Mouse (Mus musculus) forebrain, embryonic 15.5 days (tissue): Measurements from ENCODE around the gene Nasp. TPM values are rescaled to one million over a fixed set of nuclear protein-coding genes. Genes with fewer than 3 reads are reported as not detected.
"Not testable (repeated sequence)": the region's sequence is repeated elsewhere in the genome, so short reads cannot be mapped to it uniquely, and the experiment has no call there.

Source experiments
- ATAC-seq: fragments of 200-750 bp; cut with Nextera tagmentation; replicated peaks from 2 replicates; pipeline ENCODE4 v1.8.0; 2017; ENCODE audit warnings: mild to moderate bottlenecking, moderate TSS enrichment, moderate library complexity
- H3K27ac ChIP-seq: fragments of 300-500 bp; sonication (generic); replicated peaks from 2 replicates; pipeline ENCODE4 v1.5.1; 2015; ENCODE audit warnings: mild to moderate bottlenecking, inconsistent platforms
- H3K27me3 ChIP-seq: fragments of 300-500 bp; sonication (generic); 2 replicates; pipeline ENCODE4 v1.6.1; 2015; ENCODE audit warnings: inconsistent platforms
- H3K36me3 ChIP-seq: fragments of 300-500 bp; sonication (generic); 2 replicates; pipeline ENCODE4 v1.6.1; 2015; ENCODE audit warnings: mild to moderate bottlenecking, inconsistent platforms
- H3K4me1 ChIP-seq: fragments of 300-500 bp; sonication (generic); 2 replicates; pipeline ENCODE4 v1.6.1; 2015; ENCODE audit warnings: inconsistent platforms
- H3K4me2 ChIP-seq: fragments of 300-500 bp; sonication (generic); replicated peaks from 2 replicates; pipeline ENCODE4 v1.6.1; 2015; ENCODE audit warnings: mild to moderate bottlenecking, inconsistent platforms
- H3K4me3 ChIP-seq: fragments of 300-500 bp; sonication (generic); 2 replicates; pipeline ENCODE4 v1.5.1; 2015; ENCODE audit warnings: mild to moderate bottlenecking, inconsistent platforms
- H3K9ac ChIP-seq: fragments of 300-500 bp; sonication (generic); replicated peaks from 2 replicates; pipeline ENCODE4 v1.6.1; 2015; ENCODE audit warnings: mild to moderate bottlenecking, inconsistent platforms
- H3K9me3 ChIP-seq: fragments of 300-500 bp; sonication (generic); 2 replicates; pipeline ENCODE4 v1.6.1; 2016; ENCODE audit warnings: inconsistent platforms
- WGBS: fragments of 180-500 bp; shearing (Covaris S2); methylation state at CpG from one replicate; pipeline ENCODE4 v1.1.7; 2015; ENCODE audit warnings: mixed read lengths; 5-methylcytosine and 5-hydroxymethylcytosine counted together
- polyA plus RNA-seq: library from polyadenylated mRNA; unstranded; fragments of >200 nt; fragmentation: Nextera tagmentation; extraction: Ambion mirVana; gene quantifications from 2 replicates; pipeline ENCODE4 v1.2.1, GENCODE M21; 2015

The Nasp gene
- 131 and 133 TPM in 2 replicates for polyA plus RNA-seq

GRCm38 (mm10) chr4:116627722-116628662, at the start of gene Nasp:
Gene Nasp, minus strand, starts transcription at chr4:116627941.
- WGBS, result 6% methylated on average over 23 of the region's 23 CpGs
- Histone ChIP-seq H3K4me1 (peaks cover 25% of the 10 kb centered on the region), H3K27ac (peak within 1 kb of the TSS; percentile 96), H3K4me2 (peak within 1 kb of the TSS; percentile 49), H3K27me3 (no peaks in the 10 kb centered on the region), H3K9ac (peak within 1 kb of the TSS; percentile 86), H3K9me3 (no peaks in the 10 kb centered on the region), H3K36me3 (peaks cover 2% of the 10 kb centered on the region; the same call in 1 of the 2 replicates), H3K4me3 (peak within 1 kb of the TSS; percentile 97)
- peak; percentile 90 for ATAC-seq

GRCm38 (mm10) chr4:116676027-116676426, 48.3 kb upstream of the Nasp start:
- H3K9ac ChIP-seq, result no peak overlapping the region

GRCm38 (mm10) chr4:116674761-116675160, 47.0 kb upstream of the Nasp start:
- H3K27ac ChIP-seq, ATAC-seq, H3K36me3 ChIP-seq, H3K4me2 ChIP-seq, H3K9me3 ChIP-seq, H3K4me3 ChIP-seq, H3K9ac ChIP-seq, H3K4me1 ChIP-seq, H3K27me3 ChIP-seq: not testable (repeated sequence)
- 90% methylated on average over 6 of the region's 6 CpGs for WGBS

More at GRCm38 (mm10) chr4:116676027-116676426, 48.3 kb upstream of the Nasp start:
- H3K4me1 ChIP-seq, result no peaks in the 10 kb centered on the region
- H3K9me3 ChIP-seq, result no peaks in the 10 kb centered on the region
- no peak overlapping the region for H3K27ac ChIP-seq
- WGBS, result 85% methylated on average over 3 of the region's 3 CpGs
- ATAC-seq, result no peak
- H3K27me3 ChIP-seq, result no peaks in the 10 kb centered on the region
- H3K36me3 ChIP-seq, result no peaks in the 10 kb centered on the region
- no peak overlapping the region for H3K4me3 ChIP-seq
- no peak overlapping the region for H3K4me2 ChIP-seq

- Histone ChIP-seq H3K4me2 (no peak overlapping the region), H3K36me3 (no peaks in the 10 kb centered on the region), H3K9me3 (no peaks in the 10 kb centered on the region), H3K9ac (no peak overlapping the region), H3K27me3 (no peaks in the 10 kb centered on the region), H3K27ac (no peak overlapping the region), H3K4me1 (no peaks in the 10 kb centered on the region), H3K4me3 (no peak overlapping the region)
- WGBS, result 67% methylated on average over 2 of the region's 2 CpGs
- ATAC-seq, result no peak
Observed at GRCm38 (mm10) chr4:116672785-116673184, 45.0 kb upstream of the Nasp start.

GRCm38 (mm10) chr4:116669291-116669690, 41.5 kb upstream of the Nasp start:
- WGBS, result 61% methylated on average over 2 of the region's 2 CpGs
- no peaks in the 10 kb centered on the region for H3K36me3 ChIP-seq
- no peaks in the 10 kb centered on the region for H3K9me3 ChIP-seq
- no peak overlapping the region for H3K4me3 ChIP-seq
- H3K9ac ChIP-seq, result no peak overlapping the region
- no peak for ATAC-seq
- H3K4me1 ChIP-seq, result no peaks in the 10 kb centered on the region
- H3K27me3 ChIP-seq, result no peaks in the 10 kb centered on the region
- no peak overlapping the region for H3K27ac ChIP-seq
- H3K4me2 ChIP-seq, result no peak overlapping the region

- ATAC-seq, result no peak
- H3K9ac ChIP-seq, result no peak overlapping the region
- no peaks in the 10 kb centered on the region for H3K27me3 ChIP-seq
- WGBS, result 73% methylated on average over 3 of the region's 3 CpGs
- H3K4me2 ChIP-seq, result no peak overlapping the region
- no peaks in the 10 kb centered on the region for H3K36me3 ChIP-seq
- no peaks in the 10 kb centered on the region for H3K9me3 ChIP-seq
- no peak overlapping the region for H3K4me3 ChIP-seq
- H3K27ac ChIP-seq, result no peak overlapping the region
- no peaks in the 10 kb centered on the region for H3K4me1 ChIP-seq
Observed at GRCm38 (mm10) chr4:116668145-116668544, 40.4 kb upstream of the Nasp start.

- no peak overlapping the region for H3K4me3 ChIP-seq
- H3K4me1 ChIP-seq, result no peaks in the 10 kb centered on the region
- no peaks in the 10 kb centered on the region for H3K9me3 ChIP-seq
- H3K27me3 ChIP-seq, result no peaks in the 10 kb centered on the region
- H3K9ac ChIP-seq, result no peak overlapping the region
- H3K27ac ChIP-seq, result no peak overlapping the region
- H3K4me2 ChIP-seq, result no peak overlapping the region
- no peak for ATAC-seq
- 70% methylated on average over 4 of the region's 4 CpGs for WGBS
- no peaks in the 10 kb centered on the region for H3K36me3 ChIP-seq
Observed at GRCm38 (mm10) chr4:116666625-116667024, 38.9 kb upstream of the Nasp start.

- no peaks in the 10 kb centered on the region for H3K9me3 ChIP-seq
- H3K27ac ChIP-seq, result no peak overlapping the region
- no peak for ATAC-seq
- H3K4me2 ChIP-seq, result no peak overlapping the region
- 86% methylated on average over 1 of the region's 1 CpGs for WGBS
- H3K4me1 ChIP-seq, result no peaks in the 10 kb centered on the region
- H3K36me3 ChIP-seq, result no peaks in the 10 kb centered on the region
- H3K27me3 ChIP-seq, result no peaks in the 10 kb centered on the region
- H3K9ac ChIP-seq, result no peak overlapping the region
- H3K4me3 ChIP-seq, result no peak overlapping the region
Observed at GRCm38 (mm10) chr4:116661998-116662397, 34.3 kb upstream of the Nasp start.

- no peaks in the 10 kb centered on the region for H3K27me3 ChIP-seq
- H3K9ac ChIP-seq, result no peak overlapping the region
- no peaks in the 10 kb centered on the region for H3K4me1 ChIP-seq
- H3K27ac ChIP-seq, result no peak overlapping the region
- WGBS, result 77% methylated on average over 6 of the region's 6 CpGs
- no peaks in the 10 kb centered on the region for H3K36me3 ChIP-seq
- no peak overlapping the region for H3K4me3 ChIP-seq
- H3K4me2 ChIP-seq, result no peak overlapping the region
- no peaks in the 10 kb centered on the region for H3K9me3 ChIP-seq
- no peak for ATAC-seq
Observed at GRCm38 (mm10) chr4:116660829-116661228, 33.1 kb upstream of the Nasp start.

GRCm38 (mm10) chr4:116659916-116660315, 32.2 kb upstream of the Nasp start:
- not testable (repeated sequence) for H3K9ac ChIP-seq, H3K27ac ChIP-seq, H3K4me1 ChIP-seq, H3K4me3 ChIP-seq, H3K9me3 ChIP-seq, H3K27me3 ChIP-seq, H3K36me3 ChIP-seq, ATAC-seq, H3K4me2 ChIP-seq
- 88% methylated on average over 6 of the region's 6 CpGs for WGBS

GRCm38 (mm10) chr4:116659474-116659873, 31.7 kb upstream of the Nasp start:
- H3K9ac ChIP-seq, result no peak overlapping the region
- no peak overlapping the region for H3K4me2 ChIP-seq
- no peaks in the 10 kb centered on the region for H3K27me3 ChIP-seq
- 58% methylated on average over 2 of the region's 2 CpGs for WGBS
- H3K9me3 ChIP-seq, result no peaks in the 10 kb centered on the region
- H3K36me3 ChIP-seq, result no peaks in the 10 kb centered on the region
- no peak overlapping the region for H3K4me3 ChIP-seq
- H3K4me1 ChIP-seq, result no peaks in the 10 kb centered on the region
- ATAC-seq, result no peak
- H3K27ac ChIP-seq, result no peak overlapping the region

GRCm38 (mm10) chr4:116657971-116658370, 30.2 kb upstream of the Nasp start:
- no peaks in the 10 kb centered on the region for H3K27me3 ChIP-seq

More at GRCm38 (mm10) chr4:116657971-116658370, 30.2 kb upstream of the Nasp start:
- no peak overlapping the region for H3K4me2 ChIP-seq
- no peak overlapping the region for H3K27ac ChIP-seq
- no peaks in the 10 kb centered on the region for H3K4me1 ChIP-seq
- no peak for ATAC-seq
- 52% methylated on average over 3 of the region's 3 CpGs for WGBS
- H3K9me3 ChIP-seq, result no peaks in the 10 kb centered on the region
- no peaks in the 10 kb centered on the region for H3K36me3 ChIP-seq
- no peak overlapping the region for H3K4me3 ChIP-seq
- no peak overlapping the region for H3K9ac ChIP-seq
